Mouse (Mus musculus) layer of hippocampus, adult 18-20 months (tissue): ENCODE results near the gene Fbxw21. TPM values are rescaled to one million over a fixed set of nuclear protein-coding genes. Genes with fewer than 3 reads are reported as not detected.

ENCODE experiments used
- DNase-seq, 2 experiments: peaks; one replicate each; pipeline ENCODE4 v3.0.0; 2022; ENCODE audit warnings: low spot score in 2 of 2
- total RNA-seq, 2 experiments: library from RNA; stranded (reverse); gene quantifications; 2 replicates each; pipeline ENCODE4 v1.2.3; 2021

The Fbxw21 gene
- total RNA-seq, 2 experiments from 2014 or later = not detected

- no peak for DNase-seq
Observed at GRCm38 (mm10) chr9:109111591-109111990, 50.2 kb downstream of the Fbxw21 start.

DNA sequence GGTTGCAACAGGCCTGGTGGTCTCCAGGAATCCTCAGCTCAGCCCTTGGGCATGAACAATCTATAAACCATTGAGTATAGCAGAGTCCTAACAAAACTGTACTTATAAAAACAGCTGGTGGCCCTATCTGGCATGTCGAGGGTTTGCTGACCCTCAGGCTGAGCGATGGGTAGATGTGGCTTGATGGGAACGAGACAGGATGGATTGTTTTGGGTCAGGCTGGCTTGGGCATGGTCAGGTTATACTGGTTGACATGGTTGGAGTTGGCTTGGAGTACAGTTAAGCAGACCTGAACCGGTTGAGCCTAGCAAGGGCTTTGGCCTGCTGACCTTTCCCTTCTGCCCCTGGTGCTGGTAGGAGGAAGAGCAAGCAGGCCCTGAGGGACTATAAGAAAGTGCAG, 50.7 kb downstream of the Fbxw21 start:
- DNase-seq = no peak

- DNase-seq = no peak
Observed at GRCm38 (mm10) chr9:109110240-109110639, 51.6 kb downstream of the Fbxw21 start.

DNA sequence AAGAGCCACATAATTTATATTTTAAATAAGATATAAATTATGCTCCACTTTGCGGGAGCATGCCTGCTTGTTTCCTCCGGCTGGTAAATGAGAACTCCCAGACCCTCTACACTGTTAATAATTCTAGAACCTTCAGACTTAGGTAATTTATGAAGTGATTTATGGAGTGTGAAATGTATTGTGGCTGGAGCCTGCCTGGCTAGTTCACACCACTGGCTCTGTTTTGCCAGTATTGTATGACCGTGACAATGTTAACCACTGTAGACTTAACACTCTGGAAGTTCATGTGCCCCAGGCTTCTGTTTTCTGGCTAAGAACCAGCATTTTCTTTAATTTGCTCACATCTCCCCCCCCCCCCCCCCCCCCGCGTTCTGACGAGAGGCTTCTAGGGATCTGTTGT, 54.5 kb downstream of the Fbxw21 start:
- DNase-seq = no peak

- no peak for DNase-seq
Observed at GRCm38 (mm10) chr9:109105648-109106047, 56.2 kb downstream of the Fbxw21 start.

- DNase-seq = peak in 1 of 2 experiments; percentile 49
Observed at GRCm38 (mm10) chr9:109105011-109105410, 56.8 kb downstream of the Fbxw21 start.

DNA sequence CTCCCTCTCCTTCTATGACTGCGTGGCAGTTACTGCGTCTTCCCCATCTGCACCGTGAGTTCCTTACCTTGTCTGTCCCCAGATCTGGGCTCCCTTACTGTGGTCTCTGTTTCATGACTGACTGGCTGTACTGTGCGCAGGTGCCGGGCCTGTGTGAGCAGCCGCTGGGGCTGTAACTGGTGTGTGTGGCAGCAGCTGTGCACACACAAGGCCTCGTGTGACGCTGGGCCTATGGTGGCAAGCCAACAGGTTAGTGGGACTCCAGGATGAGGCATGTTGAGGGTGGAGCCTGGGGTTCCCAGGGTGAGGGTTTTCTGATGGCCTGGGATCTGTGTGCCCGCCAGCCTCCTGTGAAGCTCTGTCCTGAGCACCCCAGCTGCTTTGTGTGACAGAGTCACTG, 57.8 kb downstream of the Fbxw21 start:
- no peak for DNase-seq

DNA sequence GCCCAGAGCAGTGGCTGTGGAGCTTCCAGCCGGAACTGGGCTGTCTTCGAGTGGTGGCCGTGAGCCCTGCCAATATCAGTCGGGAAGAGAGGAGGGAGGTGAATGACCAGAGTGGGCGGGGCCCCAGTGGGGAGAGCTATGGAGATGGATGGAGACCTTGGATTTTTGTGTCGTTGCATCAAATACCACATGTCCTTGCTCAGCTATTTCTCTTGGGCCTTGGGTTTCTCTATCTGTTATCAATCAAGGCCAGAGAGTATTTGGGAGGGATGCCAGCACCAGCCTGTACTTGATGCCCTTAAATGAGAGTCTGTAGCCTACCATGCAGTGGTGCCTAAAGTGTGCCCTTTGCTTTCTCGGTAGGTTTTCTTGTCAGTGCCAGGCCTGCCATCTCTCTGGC, 58.6 kb downstream of the Fbxw21 start:
- DNase-seq = no peak

DNA sequence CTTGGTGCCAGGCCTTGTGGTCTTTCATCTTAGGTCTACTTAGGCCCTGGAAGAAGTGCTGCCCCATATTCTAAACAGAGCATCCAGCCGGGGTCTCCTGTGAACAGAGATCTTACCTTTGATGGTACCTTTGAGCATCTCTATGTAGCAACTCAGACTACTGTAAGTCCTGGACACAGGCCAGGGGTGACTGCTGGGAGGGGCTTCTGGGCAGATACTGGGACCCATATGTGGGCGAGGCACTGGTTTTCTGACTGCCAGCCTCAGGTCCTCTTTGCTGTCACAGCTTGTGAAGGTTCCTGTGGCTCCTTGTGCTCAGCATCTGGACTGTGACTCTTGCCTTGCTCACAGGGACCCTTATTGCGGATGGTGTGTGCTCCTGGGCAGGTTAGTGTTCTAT, 59.3 kb downstream of the Fbxw21 start:
- no peak for DNase-seq

- no peak for DNase-seq
Observed at GRCm38 (mm10) chr9:109101933-109102445, 59.9 kb downstream of the Fbxw21 start.

DNA sequence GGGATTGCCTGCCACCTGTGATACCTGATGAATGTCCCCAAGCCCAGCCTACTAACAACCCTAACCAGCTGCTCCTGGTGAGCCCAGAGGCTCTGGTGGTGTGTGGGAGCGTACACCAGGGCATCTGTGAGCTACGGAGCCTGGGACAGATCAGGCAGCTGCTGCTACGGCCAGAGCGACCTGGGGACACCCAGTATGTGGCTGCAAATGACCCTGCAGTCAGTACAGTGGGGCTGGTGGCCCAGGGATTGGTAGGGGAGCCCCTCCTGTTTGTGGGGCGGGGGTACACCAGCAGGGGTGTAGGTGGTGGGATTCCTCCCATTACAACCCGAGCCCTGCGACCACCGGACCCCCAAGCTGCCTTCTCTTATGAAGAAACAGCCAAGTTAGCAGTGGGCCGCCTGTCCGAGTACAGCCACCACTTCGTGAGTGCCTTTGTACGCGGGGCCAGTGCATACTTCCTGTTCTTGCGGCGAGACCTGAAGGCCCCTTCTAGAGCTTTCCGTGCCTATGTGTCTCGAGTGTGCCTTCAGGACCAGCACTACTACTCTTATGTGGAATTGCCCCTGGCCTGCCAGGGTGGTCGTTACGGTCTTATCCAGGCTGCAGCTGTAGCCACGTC, 61.4 kb downstream of the Fbxw21 start:
- no peak for DNase-seq

DNA sequence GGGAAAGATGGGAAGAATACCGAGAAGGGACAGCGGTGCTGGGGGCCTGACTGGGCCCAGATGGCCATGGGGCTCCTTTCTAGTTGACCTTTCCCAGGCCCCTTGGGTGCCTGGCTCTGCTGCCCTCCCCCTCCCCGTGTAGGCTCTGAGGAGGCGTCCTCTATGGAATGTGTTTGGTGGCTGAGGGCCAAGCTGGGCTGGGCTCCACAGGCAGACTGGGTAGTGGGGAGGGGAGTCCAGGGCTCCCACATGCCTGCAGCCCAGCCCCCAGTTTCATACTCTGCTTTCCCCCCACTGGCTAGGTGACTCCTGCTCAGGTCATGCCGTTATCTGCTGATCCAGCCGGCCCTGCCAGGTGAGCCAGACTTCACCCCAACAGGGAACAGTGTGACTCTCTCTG, 62.9 kb downstream of the Fbxw21 start:
- DNase-seq = peak; percentile 36 to 54

DNA sequence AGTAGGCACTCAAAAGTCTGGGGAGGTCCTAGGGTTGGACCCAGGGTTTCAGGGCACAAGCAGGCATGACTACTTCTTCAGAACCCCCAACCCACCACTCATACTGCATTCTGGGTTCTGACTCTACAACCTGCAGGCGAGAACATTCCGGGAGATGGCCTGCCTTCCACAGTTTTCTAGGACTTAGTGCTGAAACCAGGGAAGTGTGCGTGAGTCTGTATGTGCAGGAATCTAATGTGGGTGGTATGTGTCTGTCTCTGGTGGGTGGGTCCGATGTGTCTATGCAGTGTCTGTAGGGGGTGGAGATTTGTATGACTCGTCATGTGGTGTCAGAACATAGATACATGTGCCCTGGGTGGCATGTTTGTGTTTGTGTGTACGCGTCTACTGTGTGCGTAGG, 63.5 kb downstream of the Fbxw21 start:
- DNase-seq = no peak

- DNase-seq = peak; percentile 58 to 76
Observed at GRCm38 (mm10) chr9:109097831-109098230, 64.0 kb downstream of the Fbxw21 start.

GRCm38 (mm10) chr9:109097291-109097690, 64.5 kb downstream of the Fbxw21 start:
- no peak for DNase-seq

GRCm38 (mm10) chr9:109096856-109097255, 65.0 kb downstream of the Fbxw21 start:
- no peak for DNase-seq

DNA sequence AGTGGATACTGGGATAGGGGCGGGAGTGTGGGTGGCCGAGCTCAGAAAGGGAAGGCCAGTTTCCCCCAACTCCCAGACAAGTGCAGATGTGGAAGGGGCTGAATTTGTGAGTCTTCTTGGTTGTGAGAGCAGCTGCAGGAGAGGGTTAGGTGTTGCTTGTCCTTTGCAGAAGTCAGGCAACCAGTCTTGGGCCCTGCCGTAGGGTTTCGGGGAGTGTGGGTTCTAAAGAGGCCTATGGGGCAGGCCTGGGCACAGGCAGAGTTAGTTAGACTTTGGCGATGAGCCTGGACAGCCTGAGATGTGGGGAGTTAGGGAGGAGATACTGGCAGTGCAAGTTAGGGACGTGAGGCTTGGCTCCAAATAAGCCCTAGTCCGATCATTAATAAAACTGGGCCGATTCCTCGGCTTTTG, 65.6 kb downstream of the Fbxw21 start:
- DNase-seq = peak in 1 of 2 experiments; percentile 46

- peak; percentile 56 to 70 for DNase-seq
Observed at GRCm38 (mm10) chr9:109095137-109095982, 66.5 kb downstream of the Fbxw21 start, which contains the start of gene Plxnb1. Gene Plxnb1 (plus strand): TSS chr9:109095389.

DNA sequence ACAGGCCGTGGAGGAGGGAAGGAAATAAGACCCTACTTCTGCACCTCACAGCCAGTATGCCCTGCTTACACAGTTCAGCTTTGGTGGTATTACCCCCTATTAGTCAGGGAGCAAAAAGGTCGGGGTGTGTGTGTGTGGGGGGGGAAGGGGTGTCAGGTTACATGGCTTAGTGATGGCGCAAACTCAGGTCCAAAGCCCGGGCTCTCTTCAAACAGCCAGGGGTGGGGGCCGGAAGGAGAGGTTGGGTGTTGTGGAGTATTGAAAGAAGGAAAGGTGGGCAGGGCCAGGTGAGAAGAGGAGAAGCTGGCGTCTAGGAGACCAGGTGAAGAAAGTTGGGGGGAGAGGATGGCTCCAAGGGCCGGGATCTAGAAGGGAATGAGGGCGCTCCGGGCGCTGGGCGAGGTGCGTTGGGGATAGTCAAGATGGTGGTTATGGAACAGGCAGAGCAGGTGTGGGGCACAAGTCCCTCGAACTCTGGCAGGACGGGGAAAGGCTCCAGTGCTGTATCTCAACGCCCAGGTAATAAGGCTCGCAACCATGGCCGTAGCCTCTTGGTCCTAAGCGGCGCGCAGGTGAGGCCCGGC, 67.2 kb downstream of the Fbxw21 start:
- no peak for DNase-seq

GRCm38 (mm10) chr9:109093786-109094552, 67.9 kb downstream of the Fbxw21 start:
- DNase-seq = no peak

DNA sequence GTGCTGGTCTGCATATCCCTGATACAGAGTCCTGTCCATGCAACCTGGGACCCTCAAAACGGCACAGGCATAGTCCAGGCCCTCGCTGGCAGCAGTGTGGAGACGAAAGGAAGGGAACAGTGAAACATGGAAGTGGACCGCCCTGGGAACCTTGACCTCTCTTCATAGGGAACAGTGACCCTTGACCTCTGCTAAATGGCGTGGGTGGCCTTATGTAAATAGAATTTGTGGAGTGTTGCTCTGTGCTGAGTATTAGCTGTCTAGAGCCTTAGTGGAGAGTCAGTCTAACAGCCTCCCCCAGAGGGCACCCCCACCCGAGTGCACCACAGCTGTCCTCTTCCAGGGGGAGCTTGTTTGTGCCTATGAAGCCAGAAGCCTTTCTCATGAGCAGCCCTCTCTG, 69.0 kb downstream of the Fbxw21 start:
- DNase-seq = no peak
